Mouse (Mus musculus): Measurements from ENCODE around the gene Gadl1. TPM values are rescaled to one million over a fixed set of nuclear protein-coding genes. Genes with fewer than 3 reads are reported as not detected.

Gadl1 gene
- polyA plus RNA-seq, 1 experiment, result 3.6 TPM

- TF ChIP-seq E2F4 (IDR thresholded peaks at IDR 0.05; ENCODE audit: insufficient read depth) (no peak), POLR2AphosphoS2 (IDR thresholded peaks at IDR 0.05; ENCODE audit: insufficient read length, low read depth) (no peak), SRF (IDR thresholded peaks at IDR 0.05; ENCODE audit: control insufficient read depth, insufficient read length, low read depth) (no peak), MYOD1 (IDR thresholded peaks at IDR 0.05; ENCODE audit: control insufficient read depth in 1 of 3, insufficient read length in 2 of 3, low read depth in 2 of 3) (no peak), CEBPB (IDR thresholded peaks at IDR 0.05; ENCODE audit: insufficient read depth, poor library complexity, severe bottlenecking) (no peak), MAX (IDR thresholded peaks at IDR 0.05; ENCODE audit: low read depth) (no peak), TCF3 (IDR thresholded peaks at IDR 0.05; ENCODE audit: insufficient read length, low read depth) (no peak), REST (IDR thresholded peaks at IDR 0.05; ENCODE audit: insufficient read depth, insufficient read length) (no peak), USF1 (IDR thresholded peaks at IDR 0.05; ENCODE audit: low read depth) (no peak), POLR2A (IDR thresholded peaks at IDR 0.05; ENCODE audit: insufficient read length, low read depth) (no peak), MYOG (IDR thresholded peaks at IDR 0.05; ENCODE audit: control insufficient read depth in 1 of 3, insufficient read depth in 1 of 3, insufficient read length in 2 of 3, low read depth in 2 of 3) (no peak), TCF12 (IDR thresholded peaks at IDR 0.05; ENCODE audit: insufficient read depth, poor library complexity, severe bottlenecking) (no peak)
These were observed 28.7 kb downstream of the Gadl1 start for GRCm38 (mm10) chr9:115937915-115938314.

GRCm38 (mm10) chr9:115939420-115939819 is 30.2 kb downstream of the Gadl1 start:
- H3K79me2 ChIP-seq (ENCODE audit: control insufficient read depth, insufficient read depth), result no peaks in the 10 kb centered on the region
- no peaks in the 10 kb centered on the region for H3K27me3 ChIP-seq (ENCODE audit: control insufficient read depth, insufficient read depth, insufficient read length)
- no peak overlapping the region for H3ac ChIP-seq (ENCODE audit: control insufficient read depth, insufficient read length)
- no peaks in the 10 kb centered on the region for H3K36me3 ChIP-seq (ENCODE audit: control insufficient read depth, insufficient read depth)
- TF ChIP-seq MAX (IDR thresholded peaks at IDR 0.05; ENCODE audit: low read depth), result no peak
- no peak for TF ChIP-seq REST (IDR thresholded peaks at IDR 0.05; ENCODE audit: insufficient read depth, insufficient read length)
- no peak for TF ChIP-seq SRF (IDR thresholded peaks at IDR 0.05; ENCODE audit: control insufficient read depth, insufficient read length, low read depth)
- TF ChIP-seq MYOD1 (IDR thresholded peaks at IDR 0.05; ENCODE audit: control insufficient read depth in 1 of 3, insufficient read length in 2 of 3, low read depth in 2 of 3), result no peak
- TF ChIP-seq TCF3 (IDR thresholded peaks at IDR 0.05; ENCODE audit: insufficient read length, low read depth), result no peak
- no peak for TF ChIP-seq MYOG (IDR thresholded peaks at IDR 0.05; ENCODE audit: control insufficient read depth in 1 of 3, insufficient read depth in 1 of 3, insufficient read length in 2 of 3, low read depth in 2 of 3)
- no peak for TF ChIP-seq CEBPB (IDR thresholded peaks at IDR 0.05; ENCODE audit: insufficient read depth, poor library complexity, severe bottlenecking)
- TF ChIP-seq POLR2AphosphoS2 (IDR thresholded peaks at IDR 0.05; ENCODE audit: insufficient read length, low read depth), result no peak
- no peak for TF ChIP-seq POLR2A (IDR thresholded peaks at IDR 0.05; ENCODE audit: insufficient read length, low read depth)
- no peak for TF ChIP-seq TCF12 (IDR thresholded peaks at IDR 0.05; ENCODE audit: insufficient read depth, poor library complexity, severe bottlenecking)
- no peak overlapping the region for H3K4me3 ChIP-seq
- no peak overlapping the region for H3K4me2 ChIP-seq (ENCODE audit: low read depth)

More at GRCm38 (mm10) chr9:115937915-115938314, 28.7 kb downstream of the Gadl1 start:
- Histone ChIP-seq H3K4me3 (no peak overlapping the region), H3ac (ENCODE audit: control insufficient read depth, insufficient read length) (no peak overlapping the region), H3K36me3 (ENCODE audit: control insufficient read depth, insufficient read depth) (no peaks in the 10 kb centered on the region), H3K79me2 (ENCODE audit: control insufficient read depth, insufficient read depth) (no peaks in the 10 kb centered on the region), H3K4me2 (ENCODE audit: low read depth) (no peak overlapping the region), H3K27me3 (ENCODE audit: control insufficient read depth, insufficient read depth, insufficient read length) (no peaks in the 10 kb centered on the region)

GRCm38 (mm10) chr9:115941171-115941570 is 31.9 kb downstream of the Gadl1 start:
- Histone ChIP-seq H3K36me3 (ENCODE audit: control insufficient read depth, insufficient read depth) (no peaks in the 10 kb centered on the region), H3K4me2 (ENCODE audit: low read depth) (no peak overlapping the region), H3ac (ENCODE audit: control insufficient read depth, insufficient read length) (no peak overlapping the region), H3K79me2 (ENCODE audit: control insufficient read depth, insufficient read depth) (no peaks in the 10 kb centered on the region), H3K4me3 (no peak overlapping the region), H3K27me3 (ENCODE audit: control insufficient read depth, insufficient read depth, insufficient read length) (no peaks in the 10 kb centered on the region)
- TF ChIP-seq TCF3 (IDR thresholded peaks at IDR 0.05; ENCODE audit: insufficient read length, low read depth) (no peak), SRF (IDR thresholded peaks at IDR 0.05; ENCODE audit: control insufficient read depth, insufficient read length, low read depth) (no peak), POLR2A (IDR thresholded peaks at IDR 0.05; ENCODE audit: insufficient read length, low read depth) (no peak), USF1 (IDR thresholded peaks at IDR 0.05; ENCODE audit: low read depth) (no peak), E2F4 (IDR thresholded peaks at IDR 0.05; ENCODE audit: insufficient read depth) (no peak), MYOD1 (IDR thresholded peaks at IDR 0.05; ENCODE audit: control insufficient read depth in 1 of 3, insufficient read length in 2 of 3, low read depth in 2 of 3) (no peak), TCF12 (IDR thresholded peaks at IDR 0.05; ENCODE audit: insufficient read depth, poor library complexity, severe bottlenecking) (no peak), MYOG (IDR thresholded peaks at IDR 0.05; ENCODE audit: control insufficient read depth in 1 of 3, insufficient read depth in 1 of 3, insufficient read length in 2 of 3, low read depth in 2 of 3) (no peak)

GRCm38 (mm10) chr9:115942486-115942885 is 33.2 kb downstream of the Gadl1 start:
- H3ac ChIP-seq (ENCODE audit: control insufficient read depth, insufficient read length), result no peak overlapping the region
- H3K36me3 ChIP-seq (ENCODE audit: control insufficient read depth, insufficient read depth), result no peaks in the 10 kb centered on the region
- H3K27me3 ChIP-seq (ENCODE audit: control insufficient read depth, insufficient read depth, insufficient read length), result no peaks in the 10 kb centered on the region
- no peak overlapping the region for H3K4me3 ChIP-seq
- TF ChIP-seq USF1 (IDR thresholded peaks at IDR 0.05; ENCODE audit: low read depth), result no peak
- TF ChIP-seq CEBPB (IDR thresholded peaks at IDR 0.05; ENCODE audit: insufficient read depth, poor library complexity, severe bottlenecking), result no peak
- TF ChIP-seq MYOG (IDR thresholded peaks at IDR 0.05; ENCODE audit: control insufficient read depth in 1 of 3, insufficient read depth in 1 of 3, insufficient read length in 2 of 3, low read depth in 2 of 3), result no peak
- TF ChIP-seq TCF12 (IDR thresholded peaks at IDR 0.05; ENCODE audit: insufficient read depth, poor library complexity, severe bottlenecking), result no peak
- TF ChIP-seq MYOD1 (IDR thresholded peaks at IDR 0.05; ENCODE audit: control insufficient read depth in 1 of 3, insufficient read length in 2 of 3, low read depth in 2 of 3), result no peak
- no peak for TF ChIP-seq TCF3 (IDR thresholded peaks at IDR 0.05; ENCODE audit: insufficient read length, low read depth)
- no peak overlapping the region for H3K4me2 ChIP-seq (ENCODE audit: low read depth)
- H3K79me2 ChIP-seq (ENCODE audit: control insufficient read depth, insufficient read depth), result no peaks in the 10 kb centered on the region

GRCm38 (mm10) chr9:115942989-115943388 is 33.7 kb downstream of the Gadl1 start:
- no peak overlapping the region for H3K4me2 ChIP-seq (ENCODE audit: low read depth)
- no peaks in the 10 kb centered on the region for H3K27me3 ChIP-seq (ENCODE audit: control insufficient read depth, insufficient read depth, insufficient read length)

More at GRCm38 (mm10) chr9:115942989-115943388, 33.7 kb downstream of the Gadl1 start:
- Histone ChIP-seq H3K4me3 (no peak overlapping the region), H3K79me2 (ENCODE audit: control insufficient read depth, insufficient read depth) (no peaks in the 10 kb centered on the region), H3ac (ENCODE audit: control insufficient read depth, insufficient read length) (no peak overlapping the region), H3K36me3 (ENCODE audit: control insufficient read depth, insufficient read depth) (no peaks in the 10 kb centered on the region)
- TF ChIP-seq MYOD1 (IDR thresholded peaks at IDR 0.05; ENCODE audit: control insufficient read depth in 1 of 3, insufficient read length in 2 of 3, low read depth in 2 of 3), result peak in 2 of 3 experiments; percentile 53 to 73
- TF ChIP-seq MYOG (IDR thresholded peaks at IDR 0.05; ENCODE audit: control insufficient read depth in 1 of 3, insufficient read depth in 1 of 3, insufficient read length in 2 of 3, low read depth in 2 of 3), result no peak
